Mouse (Mus musculus): ENCODE data around the gene Mrto4. TPM values are rescaled to one million over a fixed set of nuclear protein-coding genes. Genes with fewer than 3 reads are reported as not detected.

The Mrto4 gene
- total RNA-seq, 2 experiments from 2014 or later, result 34.9 to 35.7 TPM

GRCm38 (mm10) chr4:139373130-139373529, 20.8 kb upstream of the Mrto4 start:
- TF ChIP-seq CTCF (IDR thresholded peaks at IDR 0.05), result no peak
- intact Hi-C loops (cut with DNase I), result no loop called here
- H3K27ac ChIP-seq, result no peak overlapping the region
- no peak for DNase-seq
- H3K4me3 ChIP-seq, result no peak overlapping the region

GRCm38 (mm10) chr4:139368038-139368437, 15.7 kb upstream of the Mrto4 start:
- no peak for DNase-seq
- intact Hi-C loops (cut with DNase I), result no loop called here

GRCm38 (mm10) chr4:139367336-139367735, 15.0 kb upstream of the Mrto4 start:
- Histone ChIP-seq H3K4me3 (no peak overlapping the region), H3K27ac (no peak overlapping the region)
- no peak for TF ChIP-seq CTCF (IDR thresholded peaks at IDR 0.05)
- intact Hi-C loops (cut with DNase I), result no loop called here
- no peak for DNase-seq

More at GRCm38 (mm10) chr4:139368038-139368437, 15.7 kb upstream of the Mrto4 start:
- no peak overlapping the region for H3K4me3 ChIP-seq
- H3K27ac ChIP-seq, result no peak overlapping the region
- no peak for TF ChIP-seq CTCF (IDR thresholded peaks at IDR 0.05)

- no peak for TF ChIP-seq CTCF (IDR thresholded peaks at IDR 0.05)
- no peak for DNase-seq
- H3K4me3 ChIP-seq, result no peak overlapping the region
- intact Hi-C loops (cut with DNase I), result no loop called here
- no peak overlapping the region for H3K27ac ChIP-seq
Measured at GRCm38 (mm10) chr4:139360761-139361548, 8.6 kb upstream of the Mrto4 start.

GRCm38 (mm10) chr4:139357211-139357610, 4.8 kb upstream of the Mrto4 start:
- intact Hi-C loops (cut with DNase I), result no loop called here
- Histone ChIP-seq H3K4me3 (no peak overlapping the region), H3K27ac (no peak overlapping the region)
- no peak for DNase-seq
- TF ChIP-seq CTCF (IDR thresholded peaks at IDR 0.05), result no peak

GRCm38 (mm10) chr4:139352832-139353231, 456 bp upstream of the Mrto4 start:
- intact Hi-C loops (cut with DNase I), result no loop called here
- Histone ChIP-seq H3K27ac (peak overlapping the region; percentile 100), H3K4me3 (peak overlapping the region; percentile 88)
- no peak for DNase-seq
- no peak for TF ChIP-seq CTCF (IDR thresholded peaks at IDR 0.05)

GRCm38 (mm10) chr4:139345416-139346019, 6.9 kb downstream of the Mrto4 start:
- no peak overlapping the region for H3K27ac ChIP-seq
- no peak for DNase-seq
- no peak overlapping the region for H3K4me3 ChIP-seq
- no peak for TF ChIP-seq CTCF (IDR thresholded peaks at IDR 0.05)
- intact Hi-C loops (cut with DNase I), result no loop called here

- no peak for TF ChIP-seq CTCF (IDR thresholded peaks at IDR 0.05)
- Histone ChIP-seq H3K27ac (no peak overlapping the region), H3K4me3 (no peak overlapping the region)
- intact Hi-C loops (cut with DNase I), result no loop called here
- DNase-seq, result no peak
Measured at GRCm38 (mm10) chr4:139343718-139344117, 8.7 kb downstream of the Mrto4 start.

- intact Hi-C loops (cut with DNase I), result no loop called here
Measured at GRCm38 (mm10) chr4:139341556-139342233, 10.7 kb downstream of the Mrto4 start.

GRCm38 (mm10) chr4:139340835-139341234, 11.5 kb downstream of the Mrto4 start:
- H3K27ac ChIP-seq, result no peak overlapping the region
- intact Hi-C loops (cut with DNase I), result no loop called here
- DNase-seq, result no peak
- no peak for TF ChIP-seq CTCF (IDR thresholded peaks at IDR 0.05)
- no peak overlapping the region for H3K4me3 ChIP-seq

More at GRCm38 (mm10) chr4:139341556-139342233, 10.7 kb downstream of the Mrto4 start:
- no peak for DNase-seq
- TF ChIP-seq CTCF (IDR thresholded peaks at IDR 0.05), result no peak
- no peak overlapping the region for H3K27ac ChIP-seq
- no peak overlapping the region for H3K4me3 ChIP-seq

GRCm38 (mm10) chr4:139338145-139338544, 14.2 kb downstream of the Mrto4 start:
- DNase-seq, result no peak
- Histone ChIP-seq H3K4me3 (no peak overlapping the region), H3K27ac (no peak overlapping the region)
- intact Hi-C loops (cut with DNase I), result loop anchor here (5.0 kb wide), 1 partner anchor 251 kb away; no protein-coding TSS in a partner anchor
- no peak for TF ChIP-seq CTCF (IDR thresholded peaks at IDR 0.05)

- Histone ChIP-seq H3K4me3 (peak overlapping the region; percentile 57), H3K27ac (no peak overlapping the region)
- DNase-seq, result peak; percentile 85
- peak; percentile 79 for TF ChIP-seq CTCF (IDR thresholded peaks at IDR 0.05)
- intact Hi-C loops (cut with DNase I), result loop anchor here (5.0 kb wide), 1 partner anchor 250 kb away; no protein-coding TSS in a partner anchor
Measured at GRCm38 (mm10) chr4:139336822-139337483, 15.4 kb downstream of the Mrto4 start.

Data from gastrocnemius, adult 2 months (tissue).